Mouse (Mus musculus): ENCODE measurements at regions not wholly inside any gene's neighbourhood (a gene's known extent, or its start where the extent isn't known, plus 50 kb on each side); places are given as distances from the start of the nearest gene placed in this dataset.
"Not testable (repeated sequence)": the region's sequence is repeated elsewhere in the genome, so short reads cannot be mapped to it uniquely, and the experiment has no call there.

- Histone ChIP-seq H3K36me3 (ENCODE audit: inconsistent target) (no peaks in the 10 kb centered on the region), H3K79me2 (ENCODE audit: inconsistent target) (no peaks in the 10 kb centered on the region), H3K27ac (no peak overlapping the region), H3K4me3 (ENCODE audit: inconsistent target) (no peak overlapping the region)
- 74% methylated on average over 7 of the region's 7 CpGs for WGBS (ENCODE audit: missing documents)
Observed at GRCm38 (mm10) chr12:71512915-71513612, 203.4 kb downstream of the Dact1 start.

GRCm38 (mm10) chr12:71519520-71519919, 209.8 kb downstream of the Dact1 start:
- no peaks in the 10 kb centered on the region for H3K79me2 ChIP-seq (ENCODE audit: inconsistent target)
- no peaks in the 10 kb centered on the region for H3K36me3 ChIP-seq (ENCODE audit: inconsistent target)
- H3K27ac ChIP-seq, result no peak overlapping the region
- no peak overlapping the region for H3K4me3 ChIP-seq (ENCODE audit: inconsistent target)
- WGBS (ENCODE audit: missing documents), result 54% methylated on average over 1 of the region's 1 CpGs

GRCm38 (mm10) chr12:71521936-71522335, 212.3 kb downstream of the Dact1 start:
- Histone ChIP-seq H3K4me3 (ENCODE audit: inconsistent target) (no peak overlapping the region), H3K79me2 (ENCODE audit: inconsistent target) (no peaks in the 10 kb centered on the region), H3K36me3 (ENCODE audit: inconsistent target) (no peaks in the 10 kb centered on the region), H3K27ac (no peak overlapping the region)
- 86% methylated on average over 3 of the region's 3 CpGs for WGBS (ENCODE audit: missing documents)

- no peaks in the 10 kb centered on the region for H3K79me2 ChIP-seq (ENCODE audit: inconsistent target)
- no peak overlapping the region for H3K4me3 ChIP-seq (ENCODE audit: inconsistent target)
- WGBS (ENCODE audit: missing documents), result 92% methylated on average over 5 of the region's 5 CpGs
- H3K36me3 ChIP-seq (ENCODE audit: inconsistent target), result no peaks in the 10 kb centered on the region
- H3K27ac ChIP-seq, result no peak overlapping the region
Observed at GRCm38 (mm10) chr12:71522451-71522850, 212.8 kb downstream of the Dact1 start.

- H3K36me3 ChIP-seq (ENCODE audit: inconsistent target), result no peaks in the 10 kb centered on the region
- no peak overlapping the region for H3K4me3 ChIP-seq (ENCODE audit: inconsistent target)
- WGBS (ENCODE audit: missing documents), result 46% methylated on average over 6 of the region's 6 CpGs
- no peak overlapping the region for H3K27ac ChIP-seq
- no peaks in the 10 kb centered on the region for H3K79me2 ChIP-seq (ENCODE audit: inconsistent target)
Observed at GRCm38 (mm10) chr12:71524156-71524555, 214.5 kb downstream of the Dact1 start.

- Histone ChIP-seq H3K27ac (no peak overlapping the region), H3K4me3 (ENCODE audit: inconsistent target) (no peak overlapping the region), H3K79me2 (ENCODE audit: inconsistent target) (no peaks in the 10 kb centered on the region), H3K36me3 (ENCODE audit: inconsistent target) (no peaks in the 10 kb centered on the region)
- 80% methylated on average over 10 of the region's 10 CpGs for WGBS (ENCODE audit: missing documents)
Observed at GRCm38 (mm10) chr12:71525255-71525927, 215.7 kb downstream of the Dact1 start.

GRCm38 (mm10) chr12:71526623-71527022, 216.9 kb downstream of the Dact1 start:
- WGBS (ENCODE audit: missing documents), result 95% methylated on average over 7 of the region's 7 CpGs
- Histone ChIP-seq H3K27ac (no peak overlapping the region), H3K4me3 (ENCODE audit: inconsistent target) (no peak overlapping the region), H3K36me3 (ENCODE audit: inconsistent target) (no peaks in the 10 kb centered on the region), H3K79me2 (ENCODE audit: inconsistent target) (no peaks in the 10 kb centered on the region)

- H3K27ac ChIP-seq, result no peak overlapping the region
- no peaks in the 10 kb centered on the region for H3K79me2 ChIP-seq (ENCODE audit: inconsistent target)
- WGBS (ENCODE audit: missing documents), result 60% methylated on average over 3 of the region's 3 CpGs
- H3K36me3 ChIP-seq (ENCODE audit: inconsistent target), result no peaks in the 10 kb centered on the region
- H3K4me3 ChIP-seq (ENCODE audit: inconsistent target), result no peak overlapping the region
Observed at GRCm38 (mm10) chr12:71532161-71532560, 222.5 kb downstream of the Dact1 start.

GRCm38 (mm10) chr12:71532708-71533450, 223.2 kb downstream of the Dact1 start:
- no peaks in the 10 kb centered on the region for H3K36me3 ChIP-seq (ENCODE audit: inconsistent target)
- 78% methylated on average over 22 of the region's 22 CpGs for WGBS (ENCODE audit: missing documents)
- H3K27ac ChIP-seq, result no peak overlapping the region
- no peaks in the 10 kb centered on the region for H3K79me2 ChIP-seq (ENCODE audit: inconsistent target)
- H3K4me3 ChIP-seq (ENCODE audit: inconsistent target), result no peak overlapping the region

- no peak overlapping the region for H3K27ac ChIP-seq
- H3K4me3 ChIP-seq (ENCODE audit: inconsistent target), result no peak overlapping the region
- H3K79me2 ChIP-seq (ENCODE audit: inconsistent target), result no peaks in the 10 kb centered on the region
- H3K36me3 ChIP-seq (ENCODE audit: inconsistent target), result no peaks in the 10 kb centered on the region
- 92% methylated on average over 9 of the region's 9 CpGs for WGBS (ENCODE audit: missing documents)
Observed at GRCm38 (mm10) chr12:71533701-71534100, 224.0 kb downstream of the Dact1 start.

- H3K27ac ChIP-seq, result no peak overlapping the region
- WGBS (ENCODE audit: missing documents), result 85% methylated on average over 4 of the region's 4 CpGs
- H3K36me3 ChIP-seq (ENCODE audit: inconsistent target), result no peaks in the 10 kb centered on the region
- H3K4me3 ChIP-seq (ENCODE audit: inconsistent target), result no peak overlapping the region
- H3K79me2 ChIP-seq (ENCODE audit: inconsistent target), result no peaks in the 10 kb centered on the region
Observed at GRCm38 (mm10) chr12:71534199-71534598, 224.5 kb downstream of the Dact1 start.

GRCm38 (mm10) chr12:71535251-71535650, 225.6 kb downstream of the Dact1 start:
- H3K27ac ChIP-seq, result no peak overlapping the region
- H3K4me3 ChIP-seq (ENCODE audit: inconsistent target), result no peak overlapping the region
- 97% methylated on average over 6 of the region's 6 CpGs for WGBS (ENCODE audit: missing documents)

GRCm38 (mm10) chr12:71535831-71536230, 226.1 kb downstream of the Dact1 start:
- H3K79me2 ChIP-seq (ENCODE audit: inconsistent target); H3K27ac ChIP-seq; H3K4me3 ChIP-seq (ENCODE audit: inconsistent target); H3K36me3 ChIP-seq (ENCODE audit: inconsistent target): not testable (repeated sequence)
- WGBS (ENCODE audit: missing documents), result 11% methylated on average over 2 of the region's 3 CpGs

More at GRCm38 (mm10) chr12:71535251-71535650, 225.6 kb downstream of the Dact1 start:
- Histone ChIP-seq H3K79me2 (ENCODE audit: inconsistent target) (no peaks in the 10 kb centered on the region), H3K36me3 (ENCODE audit: inconsistent target) (no peaks in the 10 kb centered on the region)

- H3K36me3 ChIP-seq (ENCODE audit: inconsistent target), result no peaks in the 10 kb centered on the region
- H3K4me3 ChIP-seq (ENCODE audit: inconsistent target), result no peak overlapping the region
- 91% methylated on average over 7 of the region's 7 CpGs for WGBS (ENCODE audit: missing documents)
- no peak overlapping the region for H3K27ac ChIP-seq
- H3K79me2 ChIP-seq (ENCODE audit: inconsistent target), result no peaks in the 10 kb centered on the region
Observed at GRCm38 (mm10) chr12:71538691-71539090, 229.0 kb downstream of the Dact1 start.

GRCm38 (mm10) chr12:71540279-71540678, 230.6 kb downstream of the Dact1 start:
- Histone ChIP-seq H3K36me3 (ENCODE audit: inconsistent target) (no peaks in the 10 kb centered on the region), H3K79me2 (ENCODE audit: inconsistent target) (no peaks in the 10 kb centered on the region), H3K27ac (no peak overlapping the region), H3K4me3 (ENCODE audit: inconsistent target) (no peak overlapping the region)
- WGBS (ENCODE audit: missing documents), result 90% methylated on average over 11 of the region's 11 CpGs

Measured in macrophage (primary cell).